Mouse (Mus musculus): ENCODE data around the gene F13a1. TPM values are rescaled to one million over a fixed set of nuclear protein-coding genes. Genes with fewer than 3 reads are reported as not detected.

F13a1 gene
- total and polyA plus RNA-seq, 3 experiments, result not detected

GRCm38 (mm10) chr13:37071390-37071789 is 21.3 kb upstream of the F13a1 start:
- no peaks in the 10 kb centered on the region for H3K9me3 ChIP-seq (replicated peaks; ENCODE audit: insufficient read depth, low read length)
- no peaks in the 10 kb centered on the region for H3K36me3 ChIP-seq (ENCODE audit: control insufficient read depth in 1 of 2, insufficient read depth in 2 of 2, low read length in 2 of 2)
- TF ChIP-seq NELFE (IDR thresholded peaks at IDR 0.05; ENCODE audit: low read depth, low read length) (no peak), RAD21 (IDR thresholded peaks at IDR 0.05; ENCODE audit: low read depth, low read length) (no peak)
- H3K27me3 ChIP-seq (ENCODE audit: control insufficient read depth in 1 of 2, insufficient read depth in 2 of 2, low read length in 2 of 2), result no peaks in the 10 kb centered on the region
- no peak overlapping the region for H3K4me3 ChIP-seq (ENCODE audit: control insufficient read depth in 1 of 2, insufficient read depth in 1 of 2, low read depth in 2 of 2, low read length in 2 of 2)
- no peak for DNase-seq (ENCODE audit: low read depth, low spot score)
- H3K27ac ChIP-seq (ENCODE audit: control insufficient read depth, low read depth, low read length), result no peak overlapping the region
- H3K4me1 ChIP-seq (ENCODE audit: control insufficient read depth in 1 of 2, insufficient read depth in 2 of 2, low read length in 2 of 2), result no peaks in the 10 kb centered on the region
- H3K9ac ChIP-seq (ENCODE audit: control insufficient read depth, low read depth, low read length, poor library complexity, severe bottlenecking), result no peak overlapping the region
- no peaks in the 10 kb centered on the region for H3K79me2 ChIP-seq (ENCODE audit: control insufficient read depth, insufficient read depth, low read length, poor library complexity)

GRCm38 (mm10) chr13:37070824-37071223 is 20.8 kb upstream of the F13a1 start:
- Histone ChIP-seq H3K27me3 (ENCODE audit: control insufficient read depth in 1 of 2, insufficient read depth in 2 of 2, low read length in 2 of 2) (no peaks in the 10 kb centered on the region), H3K4me1 (ENCODE audit: control insufficient read depth in 1 of 2, insufficient read depth in 2 of 2, low read length in 2 of 2) (no peaks in the 10 kb centered on the region), H3K9ac (ENCODE audit: control insufficient read depth, low read depth, low read length, poor library complexity, severe bottlenecking) (no peak overlapping the region), H3K9me3 (replicated peaks; ENCODE audit: insufficient read depth, low read length) (no peaks in the 10 kb centered on the region), H3K36me3 (ENCODE audit: control insufficient read depth in 1 of 2, insufficient read depth in 2 of 2, low read length in 2 of 2) (no peaks in the 10 kb centered on the region), H3K79me2 (ENCODE audit: control insufficient read depth, insufficient read depth, low read length, poor library complexity) (no peaks in the 10 kb centered on the region), H3K27ac (ENCODE audit: control insufficient read depth, low read depth, low read length) (no peak overlapping the region), H3K4me3 (ENCODE audit: control insufficient read depth in 1 of 2, insufficient read depth in 1 of 2, low read depth in 2 of 2, low read length in 2 of 2) (no peak overlapping the region)
- no peak for DNase-seq (ENCODE audit: low read depth, low spot score)
- TF ChIP-seq SMC3 (IDR thresholded peaks at IDR 0.05; ENCODE audit: low read depth, low read length) (no peak), NELFE (IDR thresholded peaks at IDR 0.05; ENCODE audit: low read depth, low read length) (no peak), ETS1 (IDR thresholded peaks at IDR 0.05; ENCODE audit: low read depth, low read length) (no peak), USF1 (IDR thresholded peaks at IDR 0.05; ENCODE audit: low read depth, low read length) (no peak), MEF2A (IDR thresholded peaks at IDR 0.05; ENCODE audit: extremely low read depth, insufficient replicate concordance, low read depth, low read length, poor library complexity, severe bottlenecking) (no peak), ZNF384 (IDR thresholded peaks at IDR 0.05; ENCODE audit: low read depth, low read length) (no peak), TBP (IDR thresholded peaks at IDR 0.05; ENCODE audit: low read depth, low read length) (no peak), EP300 (IDR thresholded peaks at IDR 0.05; ENCODE audit: low read depth in 1 of 2, low read length in 2 of 2) (no peak), CHD2 (IDR thresholded peaks at IDR 0.05; ENCODE audit: low read length) (no peak), TAL1 (IDR thresholded peaks at IDR 0.05; ENCODE audit: low read length) (no peak), MXI1 (IDR thresholded peaks at IDR 0.05; ENCODE audit: low read depth, low read length) (no peak), GATA1 (IDR thresholded peaks at IDR 0.05; ENCODE audit: low read depth, low read length) (no peak), POLR2AphosphoS2 (IDR thresholded peaks at IDR 0.05; ENCODE audit: low read length) (no peak), ZC3H11A (IDR thresholded peaks at IDR 0.05; ENCODE audit: low read depth, low read length) (no peak), SIN3A (IDR thresholded peaks at IDR 0.05; ENCODE audit: low read length) (no peak)

GRCm38 (mm10) chr13:37060810-37061209 is 10.8 kb upstream of the F13a1 start:
- H3K9ac ChIP-seq (ENCODE audit: control insufficient read depth, low read depth, low read length, poor library complexity, severe bottlenecking), result no peak overlapping the region
- no peak overlapping the region for H3K4me3 ChIP-seq (ENCODE audit: control insufficient read depth in 1 of 2, insufficient read depth in 1 of 2, low read depth in 2 of 2, low read length in 2 of 2)
- no peaks in the 10 kb centered on the region for H3K36me3 ChIP-seq (ENCODE audit: control insufficient read depth in 1 of 2, insufficient read depth in 2 of 2, low read length in 2 of 2)
- no peaks in the 10 kb centered on the region for H3K4me1 ChIP-seq (ENCODE audit: control insufficient read depth in 1 of 2, insufficient read depth in 2 of 2, low read length in 2 of 2)
- no peak for DNase-seq (ENCODE audit: low read depth, low spot score)
- H3K27me3 ChIP-seq (ENCODE audit: control insufficient read depth in 1 of 2, insufficient read depth in 2 of 2, low read length in 2 of 2), result no peaks in the 10 kb centered on the region
- H3K27ac ChIP-seq (ENCODE audit: control insufficient read depth, low read depth, low read length), result no peak overlapping the region
- H3K9me3 ChIP-seq (replicated peaks; ENCODE audit: insufficient read depth, low read length), result no peaks in the 10 kb centered on the region
- no peaks in the 10 kb centered on the region for H3K79me2 ChIP-seq (ENCODE audit: control insufficient read depth, insufficient read depth, low read length, poor library complexity)
- TF ChIP-seq UBTF (IDR thresholded peaks at IDR 0.05; ENCODE audit: borderline replicate concordance, insufficient read depth, low read depth, low read length) (no peak), NRF1 (IDR thresholded peaks at IDR 0.05; ENCODE audit: insufficient read depth, low read depth, low read length, poor library complexity, severe bottlenecking) (no peak), JUND (IDR thresholded peaks at IDR 0.05; ENCODE audit: low read depth, low read length) (no peak), USF2 (IDR thresholded peaks at IDR 0.05; ENCODE audit: borderline replicate concordance in 1 of 2, insufficient read depth in 1 of 2, low read depth in 1 of 2, low read length in 2 of 2) (no peak), GABPA (IDR thresholded peaks at IDR 0.05; ENCODE audit: low read depth, low read length) (no peak), TAL1 (IDR thresholded peaks at IDR 0.05; ENCODE audit: low read length) (no peak), GATA1 (IDR thresholded peaks at IDR 0.05; ENCODE audit: low read depth, low read length) (no peak), ZC3H11A (IDR thresholded peaks at IDR 0.05; ENCODE audit: low read depth, low read length) (no peak), RAD21 (IDR thresholded peaks at IDR 0.05; ENCODE audit: low read depth, low read length) (no peak), RCOR1 (IDR thresholded peaks at IDR 0.05; ENCODE audit: low read depth, low read length) (no peak), MAFK (IDR thresholded peaks at IDR 0.05; ENCODE audit: borderline replicate concordance, low read depth, low read length) (no peak), MYB (IDR thresholded peaks at IDR 0.05; ENCODE audit: low read depth, low read length) (no peak), MAZ (IDR thresholded peaks at IDR 0.05; ENCODE audit: low read depth, low read length) (no peak), MYC (IDR thresholded peaks at IDR 0.05; ENCODE audit: low read depth, low read length) (no peak), POLR2A (IDR thresholded peaks at IDR 0.05; ENCODE audit: control insufficient read depth in 1 of 2, insufficient read depth in 1 of 2, low read depth in 1 of 2, low read length in 2 of 2, poor library complexity in 1 of 2) (no peak), ETS1 (IDR thresholded peaks at IDR 0.05; ENCODE audit: low read depth, low read length) (no peak)
